Mouse (Mus musculus) neural tube, embryonic 15.5 days (tissue): ENCODE results near the gene Rph3al. TPM values are rescaled to one million over a fixed set of nuclear protein-coding genes. Genes with fewer than 3 reads are reported as not detected.

Source experiments
- ATAC-seq: fragments of 200-750 bp; cut with Nextera tagmentation; 2 replicates; pipeline ENCODE4 v1.8.0; 2017; ENCODE audit warnings: mild to moderate bottlenecking, moderate TSS enrichment, moderate library complexity; ENCODE audit not compliant: low FRiP score
- H3K27ac ChIP-seq: fragments of 300-500 bp; sonication (generic); replicated peaks from 2 replicates; pipeline ENCODE4 v1.5.1; 2015; ENCODE audit warnings: mild to moderate bottlenecking, inconsistent platforms
- H3K27me3 ChIP-seq: fragments of 300-500 bp; sonication (generic); replicated peaks from 2 replicates; pipeline ENCODE4 v1.6.1; 2015; ENCODE audit warnings: inconsistent platforms
- H3K36me3 ChIP-seq: fragments of 300-500 bp; sonication (generic); 2 replicates; pipeline ENCODE4 v1.6.1; 2015; ENCODE audit warnings: inconsistent platforms
- H3K4me1 ChIP-seq: fragments of 300-500 bp; sonication (generic); 2 replicates; pipeline ENCODE4 v1.6.1; 2015; ENCODE audit warnings: inconsistent platforms
- H3K4me2 ChIP-seq: fragments of 300-500 bp; sonication (generic); 2 replicates; pipeline ENCODE4 v1.6.1; 2015; ENCODE audit warnings: inconsistent platforms, mild to moderate bottlenecking, moderate library complexity
- H3K4me3 ChIP-seq: fragments of 300-500 bp; sonication (generic); replicated peaks from 2 replicates; pipeline ENCODE4 v1.5.1; 2015; ENCODE audit warnings: mild to moderate bottlenecking, inconsistent platforms
- H3K9ac ChIP-seq: fragments of 300-500 bp; sonication (generic); replicated peaks from 2 replicates; pipeline ENCODE4 v1.6.1; 2015; ENCODE audit warnings: mild to moderate bottlenecking, inconsistent platforms
- H3K9me3 ChIP-seq: fragments of 300-500 bp; sonication (generic); replicated peaks from 2 replicates; pipeline ENCODE4 v1.6.1; 2016; ENCODE audit warnings: inconsistent platforms
- WGBS: fragments of 180-500 bp; shearing (Covaris S2); methylation state at CpG from one replicate; pipeline ENCODE4 v1.1.7; 2015; ENCODE audit warnings: mixed read lengths; 5-methylcytosine and 5-hydroxymethylcytosine counted together
- polyA plus RNA-seq: library from polyadenylated mRNA; unstranded; fragments of >200 nt; fragmentation: Nextera tagmentation; extraction: Ambion mirVana; gene quantifications from 2 replicates; pipeline ENCODE4 v1.2.1, GENCODE M21; 2015

Rph3al gene
- polyA plus RNA-seq, 1 experiment from 2014 or later: 2.3 TPM

- H3K4me2 ChIP-seq: no peak overlapping the region
- no peak for ATAC-seq
- no peaks in the 10 kb centered on the region for H3K27me3 ChIP-seq
- H3K4me3 ChIP-seq: no peak overlapping the region
- H3K9me3 ChIP-seq: no peaks in the 10 kb centered on the region
- 37% methylated on average over 5 of the region's 5 CpGs for WGBS
- H3K27ac ChIP-seq: no peak overlapping the region
- H3K36me3 ChIP-seq: no peaks in the 10 kb centered on the region
- H3K9ac ChIP-seq: no peak overlapping the region
- peaks cover 22% of the 10 kb centered on the region for H3K4me1 ChIP-seq
Measured at GRCm38 (mm10) chr11:75947223-75947622, 9.0 kb upstream of the Rph3al start.

DNA sequence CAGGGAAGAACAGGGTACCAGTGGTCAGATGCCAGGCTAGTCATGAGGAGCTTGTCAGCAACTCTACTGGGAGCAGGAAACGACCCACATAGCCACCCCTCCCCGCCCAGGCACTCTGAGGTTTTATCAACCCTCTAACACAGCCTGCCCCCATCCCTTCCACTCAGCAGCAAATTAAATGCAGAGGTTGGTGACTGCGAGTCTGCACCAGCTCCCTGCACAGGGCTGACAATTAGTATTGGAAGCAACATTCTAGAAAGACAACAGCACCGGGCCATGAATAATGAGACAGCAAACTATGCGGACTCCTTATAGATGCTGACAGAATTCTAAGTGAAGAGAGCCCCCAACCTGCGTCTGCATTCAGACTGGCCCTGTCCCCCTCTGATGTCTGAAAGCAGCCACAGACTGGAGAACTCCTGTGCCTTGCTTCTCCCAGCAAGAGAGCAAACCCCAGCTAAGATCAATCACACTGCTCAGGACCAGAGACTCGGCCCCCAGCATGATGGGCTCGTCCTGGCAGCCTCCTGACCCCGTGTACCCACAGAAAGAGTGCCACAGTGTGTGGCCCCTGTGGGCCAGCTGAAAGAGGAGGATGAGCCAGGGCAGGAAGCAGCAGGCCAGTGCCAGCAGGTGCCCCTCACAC is 7.7 kb upstream of the Rph3al start:
- Histone ChIP-seq H3K4me3 (no peak overlapping the region), H3K27me3 (no peaks in the 10 kb centered on the region), H3K27ac (no peak overlapping the region; the same call in 1 of the 2 replicates), H3K4me1 (peaks cover 22% of the 10 kb centered on the region), H3K4me2 (no peak overlapping the region), H3K9me3 (no peaks in the 10 kb centered on the region), H3K9ac (no peak overlapping the region), H3K36me3 (no peaks in the 10 kb centered on the region)
- WGBS: 13% methylated on average over 9 of the region's 9 CpGs
- ATAC-seq: no peak

GRCm38 (mm10) chr11:75937370-75937871 is 808 bp downstream of the Rph3al start:
- Histone ChIP-seq H3K4me2 (no peak overlapping the region), H3K36me3 (no peaks in the 10 kb centered on the region), H3K27me3 (no peaks in the 10 kb centered on the region), H3K9me3 (no peaks in the 10 kb centered on the region), H3K4me3 (no peak overlapping the region), H3K4me1 (peaks cover 13% of the 10 kb centered on the region), H3K9ac (no peak overlapping the region), H3K27ac (peak overlapping the region; percentile 34)
- ATAC-seq: no peak
- 30% methylated on average over 6 of the region's 6 CpGs for WGBS

DNA sequence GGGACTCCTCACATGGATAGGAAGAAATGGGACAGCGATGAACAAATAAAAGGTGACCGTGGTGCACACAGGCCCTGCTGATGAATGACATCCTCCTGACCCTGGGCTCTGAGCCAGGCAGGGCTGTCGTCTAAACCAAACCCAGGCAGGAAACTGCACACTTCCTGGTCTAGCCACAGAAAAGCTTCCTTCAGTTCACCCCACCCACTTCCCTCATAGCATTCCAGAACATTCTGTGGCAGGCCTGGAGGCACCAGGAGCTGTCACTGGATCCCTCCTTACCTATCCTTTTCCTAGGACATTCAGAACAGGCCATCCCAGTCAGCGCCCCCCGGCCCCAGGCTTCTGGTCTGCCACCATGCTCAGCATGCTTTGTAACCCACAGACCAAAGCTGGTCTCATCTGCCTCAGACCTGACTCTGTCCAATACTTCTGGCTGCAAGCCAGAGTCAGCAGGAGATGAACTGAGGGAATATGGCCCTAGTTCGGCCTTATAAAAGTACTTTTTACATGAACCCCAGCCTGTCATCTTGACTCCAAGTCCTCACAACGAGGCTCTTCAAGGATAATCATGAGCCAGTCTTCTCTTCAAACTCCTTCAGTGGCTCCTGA is 2.3 kb downstream of the Rph3al start:
- Histone ChIP-seq H3K27ac (no peak overlapping the region), H3K36me3 (no peaks in the 10 kb centered on the region)
- WGBS: 63% methylated on average over 7 of the region's 7 CpGs

GRCm38 (mm10) chr11:75934425-75934824 is 3.8 kb downstream of the Rph3al start:
- 57% methylated on average over 6 of the region's 6 CpGs for WGBS
- no peak for ATAC-seq
- Histone ChIP-seq H3K9ac (no peak overlapping the region), H3K4me3 (no peak overlapping the region), H3K4me2 (no peak overlapping the region), H3K9me3 (no peaks in the 10 kb centered on the region), H3K27me3 (no peaks in the 10 kb centered on the region), H3K27ac (no peak overlapping the region), H3K36me3 (no peaks in the 10 kb centered on the region), H3K4me1 (peaks cover 16% of the 10 kb centered on the region)

More for the DNA sequence above, 2.3 kb downstream of the Rph3al start:
- ATAC-seq: no peak
- H3K4me1 ChIP-seq: peaks cover 14% of the 10 kb centered on the region
- H3K9me3 ChIP-seq: no peaks in the 10 kb centered on the region
- no peak overlapping the region for H3K4me2 ChIP-seq
- no peak overlapping the region for H3K4me3 ChIP-seq
- H3K9ac ChIP-seq: no peak overlapping the region
- H3K27me3 ChIP-seq: no peaks in the 10 kb centered on the region

DNA sequence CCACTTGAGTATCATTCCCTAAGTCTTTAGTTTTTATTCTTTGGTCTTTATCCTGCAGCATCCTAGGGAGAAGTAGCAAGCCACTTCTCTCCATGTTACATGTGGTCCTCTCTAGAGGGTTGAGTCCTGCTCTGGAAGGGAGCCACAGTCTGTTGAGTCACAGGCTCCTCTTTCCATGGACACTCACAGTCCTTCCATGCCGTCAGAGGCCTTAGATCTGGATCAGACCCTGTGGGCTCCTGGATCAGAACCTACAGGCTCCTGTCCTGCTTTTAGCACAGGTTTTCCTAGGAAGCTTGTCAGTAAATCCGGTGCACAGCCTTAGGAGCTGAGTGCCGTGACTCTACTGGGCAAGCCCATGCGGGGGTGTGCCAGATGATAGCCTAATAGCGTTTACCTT is 4.9 kb downstream of the Rph3al start:
- Histone ChIP-seq H3K9me3 (no peaks in the 10 kb centered on the region), H3K9ac (no peak overlapping the region), H3K27me3 (no peaks in the 10 kb centered on the region), H3K4me1 (peaks cover 16% of the 10 kb centered on the region), H3K27ac (no peak overlapping the region), H3K4me3 (no peak overlapping the region), H3K4me2 (no peak overlapping the region), H3K36me3 (no peaks in the 10 kb centered on the region)
- WGBS: 87% methylated on average over 5 of the region's 5 CpGs
- ATAC-seq: no peak

DNA sequence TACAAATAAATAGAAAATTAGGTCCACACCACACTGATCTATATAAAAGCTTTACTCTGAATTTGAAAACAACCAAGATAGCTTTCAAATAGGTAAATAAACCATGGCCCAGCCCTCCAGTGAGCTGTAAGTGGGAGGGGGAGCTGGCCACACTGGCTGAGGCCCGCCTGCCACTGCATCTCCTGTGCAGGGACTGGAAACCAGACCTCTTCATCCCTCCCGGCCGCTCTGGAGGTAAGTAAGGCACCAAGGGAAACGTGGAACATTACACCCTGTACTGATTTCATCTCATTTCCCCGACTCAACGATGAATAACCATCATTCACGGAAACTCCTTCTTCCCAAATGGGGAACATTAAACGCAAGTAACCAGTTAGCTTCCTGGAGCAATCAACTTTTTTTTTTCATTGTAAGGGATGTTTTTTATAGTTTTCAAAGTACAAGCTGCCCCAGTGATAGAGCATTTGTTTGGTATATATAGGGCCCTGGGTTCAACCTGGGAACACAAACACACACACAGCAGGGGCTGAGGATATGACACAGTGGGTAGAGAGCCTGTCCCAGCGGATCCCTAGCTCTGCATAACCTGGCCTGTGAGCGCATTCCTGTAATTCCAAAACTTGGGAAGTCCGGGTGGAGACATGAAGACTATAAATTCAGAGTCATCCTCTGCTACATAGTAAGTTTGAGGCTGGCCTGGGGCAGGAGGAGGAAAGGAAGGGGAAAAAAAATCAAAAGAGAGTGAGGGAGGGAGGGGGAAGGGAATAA is 7.1 kb downstream of the Rph3al start:
- Histone ChIP-seq H3K9me3 (no peaks in the 10 kb centered on the region), H3K27me3 (no peaks in the 10 kb centered on the region), H3K36me3 (no peaks in the 10 kb centered on the region), H3K4me1 (peaks cover 8% of the 10 kb centered on the region), H3K9ac (no peak overlapping the region), H3K4me3 (no peak overlapping the region), H3K27ac (no peak overlapping the region), H3K4me2 (no peak overlapping the region)
- ATAC-seq: no peak
- WGBS: 53% methylated on average over 11 of the region's 11 CpGs

DNA sequence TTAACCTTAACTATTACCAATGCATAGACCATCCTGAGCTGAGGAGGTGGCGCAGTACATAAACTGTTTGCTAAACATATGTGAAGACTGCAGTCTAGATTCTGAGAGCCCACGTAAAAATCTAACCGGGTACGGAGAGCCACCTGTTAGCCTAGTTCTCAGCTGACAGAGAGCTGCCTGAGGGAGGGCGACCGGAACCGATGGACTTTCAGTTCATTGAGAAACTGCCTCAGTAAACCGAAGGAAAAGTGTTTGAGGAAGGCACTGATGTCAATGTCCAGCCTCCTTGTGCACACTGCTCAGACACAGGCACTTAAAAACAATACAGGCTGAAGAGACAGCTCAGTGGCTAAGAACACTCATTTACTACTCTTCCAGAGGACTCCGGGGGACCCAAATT is 8.0 kb downstream of the Rph3al start:
- Histone ChIP-seq H3K4me1 (peaks cover 13% of the 10 kb centered on the region), H3K9me3 (no peaks in the 10 kb centered on the region), H3K36me3 (no peaks in the 10 kb centered on the region), H3K27ac (no peak overlapping the region), H3K9ac (no peak overlapping the region), H3K4me2 (no peak overlapping the region), H3K4me3 (no peak overlapping the region), H3K27me3 (no peaks in the 10 kb centered on the region)
- 74% methylated on average over 9 of the region's 9 CpGs for WGBS
- ATAC-seq: no peak

DNA sequence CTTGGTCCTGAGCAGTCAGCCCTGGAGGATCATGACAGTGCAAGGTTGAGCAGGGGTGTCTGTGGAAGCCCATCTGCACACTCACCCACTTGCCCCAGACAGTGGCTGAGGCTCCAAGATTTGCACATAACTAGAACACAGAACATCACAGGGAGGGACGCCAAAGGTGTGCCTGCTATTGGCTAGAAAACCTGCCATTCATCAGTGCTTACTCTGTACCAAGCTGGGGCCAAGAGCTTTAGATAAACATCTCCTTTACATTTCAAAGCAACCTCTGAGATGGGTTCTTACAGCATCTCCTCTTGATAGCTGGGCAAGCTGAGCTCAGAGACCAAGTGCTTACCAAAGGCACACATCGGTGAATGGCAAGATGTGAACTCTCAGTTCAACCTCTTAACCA is 10.3 kb downstream of the Rph3al start:
- Histone ChIP-seq H3K9me3 (no peaks in the 10 kb centered on the region), H3K4me2 (no peak overlapping the region), H3K4me3 (no peak overlapping the region), H3K27ac (no peak overlapping the region), H3K4me1 (peaks cover 7% of the 10 kb centered on the region), H3K9ac (no peak overlapping the region), H3K27me3 (no peaks in the 10 kb centered on the region), H3K36me3 (no peaks in the 10 kb centered on the region)
- no peak for ATAC-seq
- WGBS: 85% methylated on average over 2 of the region's 2 CpGs

DNA sequence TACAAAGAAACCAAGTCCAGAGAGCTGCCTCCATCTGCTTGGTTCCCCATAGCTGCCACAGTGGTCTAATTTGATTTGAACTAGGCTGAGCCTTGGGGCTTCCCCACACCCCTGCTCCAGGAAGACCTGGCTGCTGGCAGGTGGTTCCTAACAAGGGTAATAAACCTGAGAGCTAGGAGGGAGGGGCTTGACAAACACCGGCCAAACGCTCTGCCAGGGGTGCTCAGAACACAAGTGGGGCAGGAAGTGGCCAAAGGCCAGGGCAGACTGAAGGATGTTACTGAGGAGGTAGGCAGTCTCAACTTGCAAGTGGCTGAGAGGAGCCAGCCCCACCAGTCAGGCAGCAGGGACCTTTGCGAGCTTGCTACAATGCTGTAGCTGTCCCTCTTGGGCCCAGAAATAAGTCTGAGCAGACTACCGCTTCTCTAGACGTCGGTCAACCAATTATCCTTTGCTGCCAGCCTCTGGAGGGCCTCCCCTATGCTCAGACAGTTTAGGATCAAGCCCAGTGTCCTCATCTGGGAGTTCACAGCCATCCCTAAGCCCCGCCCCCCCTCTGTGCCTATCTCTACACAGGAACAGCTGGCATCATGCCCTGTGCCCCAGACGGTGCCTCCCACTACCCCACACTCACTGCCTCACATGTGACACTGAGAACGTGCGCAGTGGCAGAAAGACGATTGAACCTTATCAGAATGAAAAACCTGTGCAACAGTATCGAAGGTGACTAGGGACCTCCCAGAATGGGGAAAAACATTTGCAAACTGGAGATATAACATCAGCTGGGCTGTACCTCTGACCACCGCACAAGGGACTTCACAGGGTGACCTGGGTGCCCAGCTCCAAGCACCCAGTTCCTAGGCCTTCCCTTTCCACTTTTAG is 11.6 kb downstream of the Rph3al start:
- no peaks in the 10 kb centered on the region for H3K36me3 ChIP-seq
- 54% methylated on average over 13 of the region's 13 CpGs for WGBS
- ATAC-seq: no peak
- H3K27me3 ChIP-seq: no peaks in the 10 kb centered on the region
- peaks cover 7% of the 10 kb centered on the region for H3K4me1 ChIP-seq
- H3K27ac ChIP-seq: no peak overlapping the region
- no peak overlapping the region for H3K4me2 ChIP-seq
- no peak overlapping the region for H3K4me3 ChIP-seq
- no peak overlapping the region for H3K9ac ChIP-seq
- H3K9me3 ChIP-seq: no peaks in the 10 kb centered on the region

GRCm38 (mm10) chr11:75925801-75926200 is 12.4 kb downstream of the Rph3al start:
- Histone ChIP-seq H3K36me3 (no peaks in the 10 kb centered on the region), H3K9me3 (no peaks in the 10 kb centered on the region), H3K4me1 (peaks cover 5% of the 10 kb centered on the region), H3K27me3 (no peaks in the 10 kb centered on the region), H3K9ac (no peak overlapping the region), H3K4me2 (no peak overlapping the region), H3K4me3 (no peak overlapping the region), H3K27ac (no peak overlapping the region)
- 62% methylated on average over 7 of the region's 7 CpGs for WGBS
- ATAC-seq: no peak
